Mouse (Mus musculus) c-Kit-positive CD71-negative TER-119-negative erythroid progenitor cells, embryonic 14.5 days (primary cell): ENCODE results near the gene Asap3.

Source experiments
- DNase-seq: peaks from one replicate; pipeline ENCODE4 v3.0.0-alpha.2; 2013; ENCODE audit warnings: low read depth

The Asap3 gene

GRCm38 (mm10) chr4:136206033-136206893 lies at the start of gene Asap3:
Gene Asap3, plus strand, starts transcription at chr4:136206365.
- peak; percentile 89 for DNase-seq

- DNase-seq, result no peak
These were observed 47.7 kb upstream of the Asap3 start for GRCm38 (mm10) chr4:136158498-136158897.

- DNase-seq, result peak; percentile 75
These were observed 46.3 kb upstream of the Asap3 start for GRCm38 (mm10) chr4:136159802-136160397.

GRCm38 (mm10) chr4:136163448-136163847 lies 42.7 kb upstream of the Asap3 start:
- peak; percentile 70 for DNase-seq

GRCm38 (mm10) chr4:136164981-136165380 lies 41.2 kb upstream of the Asap3 start:
- no peak for DNase-seq

GRCm38 (mm10) chr4:136167701-136168100 lies 38.5 kb upstream of the Asap3 start:
- DNase-seq, result no peak

- DNase-seq, result no peak
These were observed 35.8 kb upstream of the Asap3 start for GRCm38 (mm10) chr4:136170401-136170800.

GRCm38 (mm10) chr4:136171455-136171854 lies 34.7 kb upstream of the Asap3 start:
- no peak for DNase-seq

- DNase-seq, result peak; percentile 63
These were observed 34.1 kb upstream of the Asap3 start, which contains the start of gene E2f2 for GRCm38 (mm10) chr4:136172011-136172541. Gene E2f2, plus strand, starts transcription at chr4:136172394.

- no peak for DNase-seq
These were observed 33.5 kb upstream of the Asap3 start for GRCm38 (mm10) chr4:136172542-136173209.

GRCm38 (mm10) chr4:136173210-136173715 lies 32.9 kb upstream of the Asap3 start:
- DNase-seq, result no peak

- DNase-seq, result no peak
These were observed 31.7 kb upstream of the Asap3 start for GRCm38 (mm10) chr4:136174216-136175193.

GRCm38 (mm10) chr4:136176022-136176552 lies 30.1 kb upstream of the Asap3 start:
- DNase-seq, result no peak

GRCm38 (mm10) chr4:136177244-136177611 lies 28.9 kb upstream of the Asap3 start:
- no peak for DNase-seq

- DNase-seq, result peak; percentile 73
These were observed 28.3 kb upstream of the Asap3 start for GRCm38 (mm10) chr4:136177612-136178474.

- no peak for DNase-seq
These were observed 27.7 kb upstream of the Asap3 start for GRCm38 (mm10) chr4:136178475-136178921.

- no peak for DNase-seq
These were observed 26.7 kb upstream of the Asap3 start for GRCm38 (mm10) chr4:136179456-136179855.

- DNase-seq, result peak; percentile 87
These were observed 26.2 kb upstream of the Asap3 start for GRCm38 (mm10) chr4:136179998-136180397.

- no peak for DNase-seq
These were observed 25.5 kb upstream of the Asap3 start for GRCm38 (mm10) chr4:136180408-136181330.
